Mouse (Mus musculus) urinary bladder, postnatal 4 days (tissue): ENCODE data around the gene Rbx1.
A peak's percentile ranks its signal among the peaks of the same experiment; 100 is the strongest.

Experiments
- DNase-seq, 2 experiments: peaks; one replicate each; pipeline ENCODE4 v3.0.0; 2021 to 2022; ENCODE audit warnings: low spot score in 2 of 2

The Rbx1 gene

GRCm38 (mm10) chr15:81483691-81484090, 17.6 kb downstream of the Rbx1 start:
- no peak for DNase-seq

GRCm38 (mm10) chr15:81485483-81485882, 19.4 kb downstream of the Rbx1 start:
- no peak for DNase-seq

- no peak for DNase-seq
Measured at GRCm38 (mm10) chr15:81503466-81503865, 37.4 kb downstream of the Rbx1 start.

- DNase-seq = no peak
Measured at GRCm38 (mm10) chr15:81503995-81504394, 37.9 kb downstream of the Rbx1 start.

- no peak for DNase-seq
Measured at GRCm38 (mm10) chr15:81507201-81507600, 41.1 kb downstream of the Rbx1 start.

GRCm38 (mm10) chr15:81510621-81511020, 44.5 kb downstream of the Rbx1 start:
- DNase-seq = no peak

- peak; percentile 51 to 64 for DNase-seq
Measured at GRCm38 (mm10) chr15:81511601-81512261, 45.6 kb downstream of the Rbx1 start.

GRCm38 (mm10) chr15:81514111-81514971, 48.2 kb downstream of the Rbx1 start:
- peak; percentile 78 to 89 for DNase-seq

GRCm38 (mm10) chr15:81515221-81515620, 49.1 kb downstream of the Rbx1 start:
- no peak for DNase-seq

- no peak for DNase-seq
Measured at GRCm38 (mm10) chr15:81518031-81518430, 51.9 kb downstream of the Rbx1 start.

- no peak for DNase-seq
Measured at GRCm38 (mm10) chr15:81518761-81519160, 52.7 kb downstream of the Rbx1 start.

GRCm38 (mm10) chr15:81522036-81522751, 56.1 kb downstream of the Rbx1 start:
- DNase-seq = peak; percentile 49 to 61

- no peak for DNase-seq
Measured at GRCm38 (mm10) chr15:81522761-81523168, 56.7 kb downstream of the Rbx1 start.

GRCm38 (mm10) chr15:81523169-81523871, 57.2 kb downstream of the Rbx1 start:
- peak; percentile 93 to 98 for DNase-seq

GRCm38 (mm10) chr15:81523901-81524300, 57.8 kb downstream of the Rbx1 start:
- no peak for DNase-seq
